Mouse (Mus musculus) lung, adult 2 months (tissue): ENCODE results near the gene Atp8b2.

Source experiments
- CTCF ChIP-seq: fragments of 200-500 bp; IDR thresholded peaks from 2 replicates; pipeline ENCODE4 v1.5.1; 2011; ENCODE audit warnings: mild to moderate bottlenecking, low read length, control low read depth; ENCODE audit not compliant: insufficient read depth
- POLR2A ChIP-seq: fragments of 200-500 bp; IDR thresholded peaks from 2 replicates; pipeline ENCODE4 v1.6.1; 2011; ENCODE audit warnings: low read depth, mild to moderate bottlenecking, control low read depth, low read length, borderline replicate concordance; ENCODE audit errors: extremely low read depth

DNA sequence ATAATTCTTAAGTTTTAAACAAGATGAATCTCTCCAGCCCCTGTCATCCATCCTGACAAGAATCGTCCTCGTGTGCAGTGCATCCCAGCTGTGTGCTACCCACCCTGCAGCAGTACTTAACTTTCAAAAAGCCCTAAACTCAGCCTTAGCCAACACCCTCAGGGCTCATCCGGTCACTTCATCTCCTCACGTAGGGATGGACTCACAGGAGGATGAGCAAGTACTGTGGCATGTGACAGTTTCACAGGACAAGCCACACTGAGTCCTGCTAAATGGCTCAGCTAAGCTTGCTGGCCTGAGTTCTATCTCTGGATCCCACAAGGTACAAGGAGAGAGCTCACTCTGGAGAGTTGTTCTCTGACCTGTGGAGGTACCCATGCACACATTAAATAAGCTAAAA lies 34.4 kb downstream of the Atp8b2 start:
- no peak for TF ChIP-seq POLR2A
- no peak for TF ChIP-seq CTCF
